Comparison of ENCODE assay signal across 23 mouse cellular contexts in genomic region chr11:118471676-118472075, GRCm38 (mm10). TPM values are rescaled to one million over a fixed set of nuclear protein-coding genes. Genes with fewer than 3 reads are reported as not detected.
A peak's percentile ranks its signal among the peaks of the same experiment; 100 is the strongest.
DNase-seq lines count a peak whose midpoint lies in the region; ATAC-seq and TF ChIP-seq lines count a peak whose summit lies in the region.
"Had no signal": no experiment of that assay in that cellular context is flagged by ENCODE, and none has a peak within 500 bp of the region (broad histone marks: within the 10 kb centered on the region; RNA-seq: fewer than 3 reads in every experiment).

No protein-coding gene starts in this region.

- no peak for DNase-seq in stomach, postnatal 0 days (ENCODE audit: low spot score)
- no peak for DNase-seq in heart, adult 2 months
- no peak for DNase-seq in gastrocnemius, adult 2 months
- DNase-seq: adrenal gland, postnatal 25 days; cerebellum, adult 8-10 months; heart, postnatal 4 days; kidney, adult 11 months; layer of hippocampus, adult 9-11 months; liver, embryonic 13.5 days; lung, adult 2 months; lung, postnatal 14 days; right cerebral cortex, postnatal 25 days had no signal

- WGBS in kidney, embryonic 16.5 days: 59% methylated on average over 13 of the region's 13 CpGs
- WGBS in kidney, embryonic 14.5 days: 66% methylated on average over 13 of the region's 13 CpGs
- 76% methylated on average over 13 of the region's 13 CpGs for whole genome bisulfite sequencing in stomach, embryonic 16.5 days
- WGBS in stomach, postnatal 0 days: 64% methylated on average over 13 of the region's 13 CpGs
- WGBS in intestine, embryonic 16.5 days: 67% methylated on average over 13 of the region's 13 CpGs
- 38% methylated on average over 13 of the region's 13 CpGs for WGBS in small intestine, adult 2 months
- 83% methylated on average over 13 of the region's 13 CpGs for WGBS in heart, adult 2 months

- H3K4me2 ChIP-seq in kidney, embryonic 16.5 days (replicated peaks; ENCODE audit: low read depth, low read length): no peak overlapping the region
- no peak overlapping the region for H3K4me2 ChIP-seq in kidney, embryonic 14.5 days (replicated peaks; ENCODE audit: low read depth, low read length)
- H3K4me2 ChIP-seq in stomach, embryonic 16.5 days (ENCODE audit: low read depth, low read length): no peak overlapping the region
- no peak overlapping the region for H3K4me2 ChIP-seq in stomach, postnatal 0 days (replicated peaks; ENCODE audit: low read depth)
- H3K4me2 ChIP-seq in intestine, embryonic 16.5 days (ENCODE audit: low read depth, low read length): no peak overlapping the region
- H3K4me2 ChIP-seq: hindbrain, embryonic 15.5 days; limb, embryonic 13.5 days; liver, embryonic 13.5 days; midbrain, embryonic 13.5 days had no signal

- TF ChIP-seq CTCF in stomach, postnatal 0 days (IDR thresholded peaks at IDR 0.05; ENCODE audit: low read depth): no peak
- TF ChIP-seq CTCF in small intestine, adult 2 months (IDR thresholded peaks at IDR 0.05; ENCODE audit: extremely low read depth, insufficient read length, insufficient replicate concordance, low read depth, low read length): no peak
- TF ChIP-seq CTCF in heart, adult 2 months (IDR thresholded peaks at IDR 0.05): no peak
- no peak for TF ChIP-seq CTCF in gastrocnemius, adult 2 months (IDR thresholded peaks at IDR 0.05)

- no peak overlapping the region for H3K4me3 ChIP-seq in kidney, embryonic 16.5 days (ENCODE audit: low read length)
- no peak overlapping the region for H3K4me3 ChIP-seq in kidney, embryonic 14.5 days (ENCODE audit: low read length)
- no peak overlapping the region for H3K4me3 ChIP-seq in stomach, embryonic 16.5 days (replicated peaks; ENCODE audit: low read length)
- no peak overlapping the region for H3K4me3 ChIP-seq in stomach, postnatal 0 days (ENCODE audit: low read depth, low read length)
- no peak overlapping the region for H3K4me3 ChIP-seq in intestine, embryonic 16.5 days (ENCODE audit: low read length)
- no peak overlapping the region for H3K4me3 ChIP-seq in small intestine, adult 2 months (ENCODE audit: low read depth, low read length)
- no peak overlapping the region for H3K4me3 ChIP-seq in heart, adult 2 months
- H3K4me3 ChIP-seq in gastrocnemius, adult 2 months: no peak overlapping the region
- H3K4me3 ChIP-seq: forebrain, embryonic 10.5 days; heart, embryonic 10.5 days; hindbrain, embryonic 15.5 days; limb, embryonic 13.5 days; liver, embryonic 13.5 days; midbrain, embryonic 13.5 days had no signal

- H3K79me2 ChIP-seq in heart, adult 2 months (replicated peaks; ENCODE audit: control insufficient read depth, insufficient read depth, low read length): no peaks in the 10 kb centered on the region

- ATAC-seq in kidney, embryonic 16.5 days (ENCODE audit: low FRiP score, low TSS enrichment): no peak
- ATAC-seq in kidney, embryonic 14.5 days (ENCODE audit: low FRiP score, low TSS enrichment): no peak
- ATAC-seq in stomach, embryonic 16.5 days (ENCODE audit: insufficient read depth, low FRiP score): no peak
- ATAC-seq in stomach, postnatal 0 days (ENCODE audit: low FRiP score, low TSS enrichment): no peak
- ATAC-seq in intestine, embryonic 16.5 days: no peak
- ATAC-seq: midbrain, embryonic 13.5 days had no signal

- H3K27me3 ChIP-seq in kidney, embryonic 16.5 days (ENCODE audit: insufficient read depth, low read length): no peaks in the 10 kb centered on the region
- no peaks in the 10 kb centered on the region for H3K27me3 ChIP-seq in kidney, embryonic 14.5 days (ENCODE audit: control insufficient read depth, insufficient read depth, low read length)
- H3K27me3 ChIP-seq in stomach, embryonic 16.5 days (ENCODE audit: control insufficient read depth, insufficient read depth, low read length): no peaks in the 10 kb centered on the region
- no peaks in the 10 kb centered on the region for H3K27me3 ChIP-seq in stomach, postnatal 0 days (ENCODE audit: control insufficient read depth, insufficient read depth, low read length)
- no peaks in the 10 kb centered on the region for H3K27me3 ChIP-seq in intestine, embryonic 16.5 days (replicated peaks; ENCODE audit: control insufficient read depth, insufficient read depth, low read length)
- no peaks in the 10 kb centered on the region for H3K27me3 ChIP-seq in small intestine, adult 2 months (ENCODE audit: control insufficient read depth, insufficient read depth, low read length)
- H3K27me3 ChIP-seq in heart, adult 2 months (ENCODE audit: control insufficient read depth, insufficient read depth, low read length): no peaks in the 10 kb centered on the region
- H3K27me3 ChIP-seq: hindbrain, embryonic 15.5 days; limb, embryonic 13.5 days; liver, embryonic 13.5 days had no signal

- H3K4me1 ChIP-seq in kidney, embryonic 16.5 days (ENCODE audit: insufficient read depth, low read length): peaks cover 14% of the 10 kb centered on the region; the same call in 1 of the 2 replicates
- H3K4me1 ChIP-seq in kidney, embryonic 14.5 days (ENCODE audit: control insufficient read depth, insufficient read depth, low read length): 0 out of 2 replicates have a peak, but pooled peaks cover 8% of the 10 kb centered on the region
- H3K4me1 ChIP-seq in stomach, embryonic 16.5 days (ENCODE audit: control insufficient read depth, insufficient read depth, low read length): peaks cover 12% of the 10 kb centered on the region
- peaks cover 3% of the 10 kb centered on the region; the same call in 1 of the 2 replicates for H3K4me1 ChIP-seq in stomach, postnatal 0 days (replicated peaks; ENCODE audit: control insufficient read depth, insufficient read depth)
- H3K4me1 ChIP-seq in intestine, embryonic 16.5 days (ENCODE audit: control insufficient read depth, insufficient read depth, low read length): peaks cover 36% of the 10 kb centered on the region
- H3K4me1 ChIP-seq in small intestine, adult 2 months (ENCODE audit: control insufficient read depth, insufficient read depth, insufficient read length, low read length): peaks cover 37% of the 10 kb centered on the region
- H3K4me1 ChIP-seq in heart, adult 2 months (ENCODE audit: control insufficient read depth, insufficient read depth, low read length): no peaks in the 10 kb centered on the region

- H3K27ac ChIP-seq in kidney, embryonic 16.5 days (ENCODE audit: low read length): peak overlapping the region; percentile 5; the same call in 1 of the 2 replicates
- H3K27ac ChIP-seq in kidney, embryonic 14.5 days (ENCODE audit: low read depth, low read length): no peak overlapping the region
- H3K27ac ChIP-seq in stomach, embryonic 16.5 days (ENCODE audit: low read length): peak overlapping the region; percentile 31; the same call in 1 of the 2 replicates
- H3K27ac ChIP-seq in stomach, postnatal 0 days (replicated peaks): no peak overlapping the region; the same call in 1 of the 2 replicates
- H3K27ac ChIP-seq in intestine, embryonic 16.5 days (ENCODE audit: low read length): peak overlapping the region; percentile 50
- H3K27ac ChIP-seq in small intestine, adult 2 months (ENCODE audit: insufficient read depth, low read depth, low read length): peak overlapping the region; percentile 27; the same call in 1 of the 2 replicates
- H3K27ac ChIP-seq in heart, adult 2 months: no peak overlapping the region
- H3K27ac ChIP-seq in gastrocnemius, adult 2 months: no peak overlapping the region
- H3K27ac ChIP-seq: forebrain, embryonic 10.5 days; heart, embryonic 10.5 days; hindbrain, embryonic 15.5 days; limb, embryonic 13.5 days; midbrain, embryonic 13.5 days had no signal

- H3K9ac ChIP-seq in kidney, embryonic 16.5 days (replicated peaks; ENCODE audit: low read length): no peak overlapping the region
- no peak overlapping the region for H3K9ac ChIP-seq in kidney, embryonic 14.5 days (ENCODE audit: low read depth, low read length)
- H3K9ac ChIP-seq in stomach, embryonic 16.5 days (ENCODE audit: low read length): no peak overlapping the region
- H3K9ac ChIP-seq in stomach, postnatal 0 days (ENCODE audit: low read length): no peak overlapping the region
- H3K9ac ChIP-seq in intestine, embryonic 16.5 days (ENCODE audit: low read depth, low read length): no peak overlapping the region
- H3K9ac ChIP-seq in heart, adult 2 months (ENCODE audit: low read depth, low read length): no peak overlapping the region
- H3K9ac ChIP-seq: hindbrain, embryonic 15.5 days; limb, embryonic 13.5 days; liver, embryonic 13.5 days; midbrain, embryonic 13.5 days had no signal

- no peak for TF ChIP-seq POLR2A in small intestine, adult 2 months (IDR thresholded peaks at IDR 0.05; ENCODE audit: low read depth, low read length)
- TF ChIP-seq POLR2A in heart, adult 2 months (IDR thresholded peaks at IDR 0.05; ENCODE audit: insufficient read depth, low read depth, low read length): no peak

- no peaks in the 10 kb centered on the region for H3K9me3 ChIP-seq in kidney, embryonic 16.5 days (ENCODE audit: low read length)
- H3K9me3 ChIP-seq in kidney, embryonic 14.5 days (ENCODE audit: control insufficient read depth, low read length): no peaks in the 10 kb centered on the region
- H3K9me3 ChIP-seq in stomach, embryonic 16.5 days (replicated peaks; ENCODE audit: control insufficient read depth, low read length): no peaks in the 10 kb centered on the region
- H3K9me3 ChIP-seq in stomach, postnatal 0 days (ENCODE audit: control insufficient read depth, low read length): no peaks in the 10 kb centered on the region
- no peaks in the 10 kb centered on the region for H3K9me3 ChIP-seq in intestine, embryonic 16.5 days (ENCODE audit: control insufficient read depth, low read length)
- H3K9me3 ChIP-seq: forebrain, embryonic 10.5 days; heart, embryonic 10.5 days; hindbrain, embryonic 15.5 days; limb, embryonic 13.5 days; liver, embryonic 13.5 days; midbrain, embryonic 13.5 days had no signal

- no peak for TF ChIP-seq EP300 in stomach, postnatal 0 days (optimal IDR thresholded peaks at IDR 0.05)
- no peak for TF ChIP-seq EP300 in heart, adult 2 months (IDR thresholded peaks at IDR 0.05; ENCODE audit: insufficient read depth, low read depth, low read length)

- intact Hi-C loops in heart, adult 2 months (cut with DNase I): no loop called here
- intact Hi-C loops in gastrocnemius, adult 2 months (cut with DNase I): no loop called here

- H3K36me3 ChIP-seq in kidney, embryonic 16.5 days (ENCODE audit: insufficient read depth, low read length): no peaks in the 10 kb centered on the region
- H3K36me3 ChIP-seq in kidney, embryonic 14.5 days (ENCODE audit: control insufficient read depth, insufficient read depth, low read length): no peaks in the 10 kb centered on the region
- H3K36me3 ChIP-seq in stomach, embryonic 16.5 days (ENCODE audit: control insufficient read depth, insufficient read depth, low read length): no peaks in the 10 kb centered on the region
- no peaks in the 10 kb centered on the region for H3K36me3 ChIP-seq in stomach, postnatal 0 days (ENCODE audit: control insufficient read depth, insufficient read depth, low read length)
- H3K36me3 ChIP-seq in intestine, embryonic 16.5 days (ENCODE audit: control insufficient read depth, insufficient read depth, low read length): no peaks in the 10 kb centered on the region
- H3K36me3 ChIP-seq in small intestine, adult 2 months (ENCODE audit: control insufficient read depth, insufficient read depth, low read length): no peaks in the 10 kb centered on the region
- no peaks in the 10 kb centered on the region for H3K36me3 ChIP-seq in heart, adult 2 months (ENCODE audit: control insufficient read depth, insufficient read depth, low read length)
- H3K36me3 ChIP-seq: forebrain, embryonic 10.5 days; heart, embryonic 10.5 days; hindbrain, embryonic 15.5 days; limb, embryonic 13.5 days; liver, embryonic 13.5 days; midbrain, embryonic 13.5 days had no signal

RNA-seq across cellular contexts. Expression of gene Engase, which starts 5.0 kb away (rescaled TPM):
- polyA plus RNA-seq in kidney, embryonic 16.5 days (2015; fragmentation: Nextera tagmentation; extraction: Ambion mirVana): 6.1 and 7.5 TPM in 2 replicates
- 3.9 and 9.7 TPM in 2 replicates for polyA plus RNA-seq in kidney, embryonic 14.5 days (2014; fragmentation: Nextera tagmentation; extraction: Ambion mirVana)
- 10.0 and 11.3 TPM in 2 replicates for polyA plus RNA-seq in stomach, embryonic 16.5 days (2015; fragmentation: Nextera tagmentation; extraction: Ambion mirVana)
- 12.6 and 13.7 TPM in 2 replicates for polyA plus RNA-seq in stomach, postnatal 0 days (2015; fragmentation: Nextera tagmentation; extraction: Ambion mirVana)
- 13.5 and 17.8 TPM in 2 replicates for polyA plus RNA-seq in intestine, embryonic 16.5 days (2015; fragmentation: Nextera tagmentation; extraction: Ambion mirVana)
- polyA plus RNA-seq in small intestine, adult 2 months (2012; rRNA removed): 12.3 and 18.3 TPM in 2 replicates
- total RNA-seq in heart, adult 2 months (2021): 1 to 10 TPM; 4.4 to 5.4 TPM
- polyA plus RNA-seq in heart, adult 2 months (2012; rRNA removed): 5.2 and 7.3 TPM in 2 replicates
- total RNA-seq in gastrocnemius, adult 2 months (2021): 1 to 10 TPM; 4.3 to 6.2 TPM

RNA-seq across cellular contexts. Expression of gene C1qtnf1, which starts 43.7 kb away (rescaled TPM):
- 8.2 and 8.3 TPM in 2 replicates for polyA plus RNA-seq in kidney, embryonic 16.5 days (2015; fragmentation: Nextera tagmentation; extraction: Ambion mirVana)
- polyA plus RNA-seq in kidney, embryonic 14.5 days (2014; fragmentation: Nextera tagmentation; extraction: Ambion mirVana): 2.8 and 4.0 TPM in 2 replicates
- polyA plus RNA-seq in stomach, embryonic 16.5 days (2015; fragmentation: Nextera tagmentation; extraction: Ambion mirVana): 9.5 and 10.4 TPM in 2 replicates
- polyA plus RNA-seq in stomach, postnatal 0 days (2015; fragmentation: Nextera tagmentation; extraction: Ambion mirVana): 9.0 and 11.0 TPM in 2 replicates
- 7.1 and 7.3 TPM in 2 replicates for polyA plus RNA-seq in intestine, embryonic 16.5 days (2015; fragmentation: Nextera tagmentation; extraction: Ambion mirVana)
- 3.3 and 4.3 TPM in 2 replicates for polyA plus RNA-seq in small intestine, adult 2 months (2012; rRNA removed)
- total RNA-seq in heart, adult 2 months (2021): 10 to 100 TPM; 15.2 to 16.0 TPM
- 15.3 and 20.1 TPM in 2 replicates for polyA plus RNA-seq in heart, adult 2 months (2012; rRNA removed)
- total RNA-seq in gastrocnemius, adult 2 months (2021): 10 to 100 TPM in 1 of 2 experiments, 1 to 10 TPM in 1; 7.9 to 12.6 TPM
- total RNA-seq: megakaryocyte progenitor cell, adult 5-6 weeks had no signal

RNA-seq across cellular contexts. Expression of gene Cant1, which starts 52.8 kb away (rescaled TPM):
- 30.6 and 30.9 TPM in 2 replicates for polyA plus RNA-seq in kidney, embryonic 16.5 days (2015; fragmentation: Nextera tagmentation; extraction: Ambion mirVana)
- 19.0 and 24.1 TPM in 2 replicates for polyA plus RNA-seq in kidney, embryonic 14.5 days (2014; fragmentation: Nextera tagmentation; extraction: Ambion mirVana)
- 22.5 and 24.3 TPM in 2 replicates for polyA plus RNA-seq in stomach, embryonic 16.5 days (2015; fragmentation: Nextera tagmentation; extraction: Ambion mirVana)
- 32.3 and 33.9 TPM in 2 replicates for polyA plus RNA-seq in stomach, postnatal 0 days (2015; fragmentation: Nextera tagmentation; extraction: Ambion mirVana)
- 38.7 and 44.1 TPM in 2 replicates for polyA plus RNA-seq in intestine, embryonic 16.5 days (2015; fragmentation: Nextera tagmentation; extraction: Ambion mirVana)
- polyA plus RNA-seq in small intestine, adult 2 months (2012; rRNA removed): 73.6 and 158 TPM in 2 replicates
- total RNA-seq in heart, adult 2 months (2021): 10 to 100 TPM; 17.7 to 18.2 TPM
- polyA plus RNA-seq in heart, adult 2 months (2012; rRNA removed): 21.6 and 23.4 TPM in 2 replicates
- 10 to 100 TPM; 10.7 to 11.6 TPM for total RNA-seq in gastrocnemius, adult 2 months (2021)

Comparison
In these comparisons a context has a peak if more than half of its experiments do, and no peak if none do; other contexts are left out.
1. H3K27ac ChIP-seq: peak in kidney, embryonic 16.5 days (single experiment), stomach, embryonic 16.5 days (single experiment), intestine, embryonic 16.5 days (single experiment) and small intestine, adult 2 months (single experiment); none in kidney, embryonic 14.5 days (single experiment), stomach, postnatal 0 days (single experiment), heart, adult 2 months (single experiment) and gastrocnemius, adult 2 months (single experiment).